Mouse (Mus musculus) thymus, postnatal 10 days (tissue): Measurements from ENCODE around the gene Tead3.

Experiments used
- DNase-seq, 2 experiments: peaks; one replicate each; pipeline ENCODE4 v3.0.0; 2021; ENCODE audit warnings: low spot score in 2 of 2

Tead3 gene

DNA sequence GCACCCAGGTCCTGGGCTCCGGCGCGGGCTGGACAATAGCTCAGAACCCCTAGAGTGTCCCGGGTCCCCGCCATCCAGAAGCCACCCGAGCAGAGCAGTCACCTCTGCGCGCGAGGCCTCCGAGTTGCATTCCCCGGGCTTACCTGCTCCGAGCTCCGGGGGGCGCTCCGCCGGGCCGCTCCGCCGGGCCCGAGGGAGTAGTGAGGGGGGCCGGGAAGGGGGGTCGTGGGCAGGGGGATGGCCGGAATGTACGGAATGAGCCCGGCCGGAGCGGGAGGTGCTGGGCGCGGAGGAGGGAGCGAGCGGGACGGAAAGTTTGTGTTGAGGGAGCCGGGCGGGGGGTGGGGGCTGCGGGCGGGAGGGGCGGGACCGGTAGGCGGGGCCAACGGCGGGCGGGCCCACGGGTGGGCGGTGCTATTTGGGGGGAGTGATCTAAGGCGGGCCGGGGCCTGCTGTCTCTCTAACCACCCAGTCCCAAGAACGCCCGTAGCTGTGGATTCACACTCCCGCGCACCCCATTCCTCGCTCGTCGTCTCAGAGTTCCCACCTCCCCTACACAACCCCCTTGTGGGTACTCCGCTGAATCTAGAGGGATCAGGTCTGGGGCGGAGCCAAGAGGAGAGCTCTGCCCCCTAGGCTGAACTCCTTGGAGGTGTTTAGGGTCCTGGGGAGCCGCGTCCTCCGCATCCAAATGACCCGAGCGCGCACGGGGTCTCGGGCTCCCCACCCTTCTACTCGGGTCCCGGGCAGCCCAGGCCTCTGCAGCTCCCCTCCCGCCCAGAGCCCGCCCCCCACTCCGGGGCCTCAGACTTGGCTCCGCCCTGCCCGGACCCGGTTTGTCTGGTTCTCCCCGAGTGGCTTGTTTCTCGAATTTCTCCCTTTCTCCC is at the start of gene Tead3:
TSS of gene Tead3 (minus strand) at position 352 of the 887 bp plus-strand sequence.
- DNase-seq: peak; percentile 66 to 83

DNA sequence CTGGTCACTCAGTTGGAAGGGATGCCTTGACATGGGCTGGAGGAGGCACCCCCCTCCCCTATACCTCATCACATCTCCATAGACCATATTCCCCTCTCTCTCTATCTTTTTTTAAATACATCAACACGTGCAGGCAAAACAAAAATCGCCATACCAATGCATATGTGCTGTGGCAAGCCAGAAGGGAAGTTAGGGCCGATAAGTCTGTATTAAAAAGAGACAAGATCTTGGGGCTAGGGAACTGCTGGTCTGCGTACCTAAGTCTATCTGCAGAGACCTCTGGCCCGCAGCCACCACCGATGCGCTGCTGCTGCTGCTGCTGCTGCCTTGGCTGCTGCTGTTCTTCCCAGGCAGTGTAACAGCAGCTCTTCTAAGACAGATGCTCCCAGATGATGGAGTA is 44.4 kb upstream of the Tead3 start:
- DNase-seq: no peak

DNA sequence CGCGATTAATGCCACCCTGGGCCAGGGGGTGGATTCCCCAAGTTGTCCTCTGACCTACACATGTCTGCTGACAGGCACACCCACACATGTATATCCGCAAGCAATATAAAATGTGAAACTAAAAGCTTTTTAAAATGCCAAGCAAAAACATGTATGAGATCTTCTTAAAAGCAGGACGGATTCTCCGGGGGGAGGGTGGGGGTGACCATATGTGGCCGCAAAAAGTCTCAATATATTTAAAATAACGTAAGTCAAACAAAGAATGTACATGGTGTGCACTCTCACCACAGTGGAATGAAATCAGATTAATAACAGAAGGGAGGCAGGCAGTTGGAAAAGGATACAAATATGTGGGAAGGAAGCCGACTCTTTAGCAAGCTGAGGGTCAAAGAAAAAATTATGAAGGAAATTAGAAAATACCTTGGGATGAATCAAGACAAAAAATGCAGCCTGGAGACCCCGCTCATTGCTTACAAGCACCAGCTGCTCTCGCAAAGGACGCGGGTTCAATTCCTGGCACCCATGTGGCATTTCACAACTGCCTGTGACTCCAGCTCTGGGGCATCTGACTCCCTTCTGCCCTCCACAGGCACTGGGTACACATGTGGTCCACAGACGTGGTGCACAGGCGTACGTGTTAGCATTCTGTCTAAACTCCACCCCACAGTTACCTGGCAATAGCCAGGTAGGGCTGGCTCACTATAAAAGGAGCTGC is 43.6 kb upstream of the Tead3 start:
- DNase-seq: no peak

DNA sequence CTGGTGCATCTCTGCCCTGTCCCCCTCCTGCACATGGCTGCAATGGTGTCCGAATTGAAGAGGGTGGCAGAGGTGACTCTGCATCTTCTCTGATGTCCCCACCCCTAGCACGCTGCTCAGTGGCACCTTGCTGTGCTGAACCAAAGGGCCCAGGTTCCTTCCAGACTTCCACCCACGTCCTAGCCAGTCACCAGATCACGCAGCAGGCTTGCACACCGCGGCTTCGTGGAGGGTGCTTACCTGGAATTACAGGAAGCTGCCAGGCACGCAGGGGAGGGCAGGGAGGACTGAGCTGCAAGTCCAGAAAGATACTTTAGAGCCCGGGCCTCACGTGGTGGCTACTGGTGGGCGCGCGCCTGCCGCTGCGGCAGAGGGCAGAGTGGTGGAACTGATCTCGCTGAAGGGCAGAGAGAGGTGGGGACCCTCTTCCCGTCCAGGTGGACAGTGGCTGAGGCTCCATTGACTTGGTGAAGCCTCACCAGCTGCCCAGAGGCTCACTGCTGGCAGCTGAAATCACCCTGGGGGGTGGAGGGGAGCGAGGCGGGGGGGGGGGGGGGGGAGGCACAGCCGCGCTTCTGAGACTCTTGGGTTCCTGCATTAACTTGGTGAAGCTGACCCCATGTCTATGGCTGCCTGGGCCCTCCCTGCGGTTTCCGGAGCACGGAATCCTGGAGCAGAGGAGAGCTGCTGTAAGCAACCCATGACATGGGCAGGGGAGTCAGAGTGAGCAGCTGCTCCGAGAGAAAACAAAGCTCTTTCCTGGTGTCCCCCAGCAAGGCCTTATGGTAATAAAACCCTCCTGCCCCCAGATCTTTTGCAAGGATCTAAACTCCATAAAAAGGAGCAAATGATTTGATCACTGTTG is 41.2 kb upstream of the Tead3 start:
- no peak for DNase-seq

DNA sequence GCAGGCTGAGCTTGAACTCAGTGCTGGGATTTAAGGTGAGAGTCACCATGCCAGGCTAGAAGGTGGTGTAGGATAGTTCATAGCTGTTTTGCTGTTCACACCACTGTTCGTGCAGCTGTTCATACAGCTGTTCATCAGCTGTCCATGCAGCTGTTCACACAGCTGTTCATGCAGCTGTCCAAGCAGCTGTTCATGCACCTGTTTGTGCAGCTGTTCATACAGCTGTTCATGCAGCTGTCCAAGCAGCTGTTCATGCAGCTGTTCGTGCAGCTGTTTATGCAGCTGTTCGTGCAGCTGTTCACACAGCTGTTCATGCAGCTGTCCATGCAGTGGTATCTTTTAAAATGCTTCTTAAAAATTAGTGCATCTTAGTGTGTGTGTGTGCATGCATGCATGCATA is 37.9 kb upstream of the Tead3 start:
- DNase-seq: no peak

DNA sequence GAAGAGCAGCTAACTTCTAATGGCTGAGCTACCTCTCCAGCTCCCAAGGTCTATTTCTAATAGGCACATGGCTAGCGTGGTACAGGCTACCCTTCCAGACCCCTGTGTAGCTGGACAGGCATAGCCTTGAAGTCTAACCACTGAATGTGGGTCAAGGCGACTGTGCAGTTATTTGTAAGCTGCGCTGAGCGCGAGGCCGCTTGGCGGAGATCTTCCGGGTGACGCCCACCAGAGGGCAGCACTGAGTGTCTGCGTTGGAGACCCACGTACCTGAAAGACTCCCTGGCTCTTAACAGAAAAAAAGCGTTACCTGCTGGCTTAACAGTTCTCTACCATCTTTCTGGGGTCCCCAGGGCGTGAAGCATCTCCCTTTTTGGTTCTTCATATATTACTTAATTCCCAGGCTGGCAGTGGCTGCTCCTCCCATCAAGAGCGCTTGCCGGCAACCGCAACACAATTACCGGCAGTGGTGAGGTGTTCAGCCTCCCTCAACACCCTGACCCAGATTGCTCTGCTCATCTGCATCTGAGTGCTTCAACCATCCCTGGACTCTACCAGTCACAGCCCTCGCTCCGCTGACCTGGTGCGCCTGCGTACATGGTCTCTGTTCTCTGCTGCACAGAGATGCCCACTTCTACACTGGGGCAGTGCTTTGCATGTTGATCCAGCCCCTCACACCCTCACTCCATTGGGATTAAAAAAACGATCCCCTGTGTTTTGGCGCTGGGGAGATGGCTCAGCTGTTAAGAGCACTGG is 35.7 kb upstream of the Tead3 start:
- peak; percentile 77 to 91 for DNase-seq

DNA sequence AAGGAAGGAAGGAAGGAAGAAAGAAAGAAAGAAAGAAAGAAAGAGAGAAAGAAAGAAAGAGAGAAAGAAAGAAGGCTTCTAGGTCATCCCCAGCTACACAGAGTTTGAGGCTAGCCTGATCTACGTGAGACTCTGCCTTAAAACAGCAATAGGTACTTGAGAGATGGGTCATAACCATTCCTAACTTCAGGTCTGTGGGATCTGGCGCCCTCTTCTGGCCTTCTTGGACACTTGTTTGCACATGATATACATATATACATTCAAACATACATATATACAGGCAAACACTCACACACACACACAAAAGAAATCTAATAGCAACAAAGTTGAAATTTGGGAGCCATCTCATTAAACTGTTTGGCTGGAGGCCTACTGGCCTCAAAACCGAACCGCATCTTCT is 33.7 kb upstream of the Tead3 start:
- peak in 1 of 2 experiments; percentile 66 for DNase-seq

DNA sequence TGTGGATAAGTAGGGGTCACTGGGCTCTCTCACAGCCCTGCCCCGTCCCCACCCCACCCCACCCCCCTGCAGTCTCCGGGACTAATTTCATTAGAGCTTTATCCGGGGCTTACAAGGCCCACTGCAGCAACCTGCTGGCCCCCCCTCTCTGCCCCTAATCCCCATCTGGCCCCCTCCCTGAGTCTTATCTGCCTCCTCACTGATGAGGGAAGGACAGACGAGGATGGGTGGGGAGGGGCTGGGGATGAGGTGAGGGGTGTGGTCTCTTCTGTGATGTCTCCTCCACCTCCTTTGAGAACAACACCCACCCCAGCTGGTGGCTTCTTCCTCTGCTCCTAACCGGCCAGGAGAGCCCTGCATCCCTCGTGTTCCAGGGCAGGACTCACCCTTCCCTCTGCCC is 29.6 kb upstream of the Tead3 start:
- no peak for DNase-seq

DNA sequence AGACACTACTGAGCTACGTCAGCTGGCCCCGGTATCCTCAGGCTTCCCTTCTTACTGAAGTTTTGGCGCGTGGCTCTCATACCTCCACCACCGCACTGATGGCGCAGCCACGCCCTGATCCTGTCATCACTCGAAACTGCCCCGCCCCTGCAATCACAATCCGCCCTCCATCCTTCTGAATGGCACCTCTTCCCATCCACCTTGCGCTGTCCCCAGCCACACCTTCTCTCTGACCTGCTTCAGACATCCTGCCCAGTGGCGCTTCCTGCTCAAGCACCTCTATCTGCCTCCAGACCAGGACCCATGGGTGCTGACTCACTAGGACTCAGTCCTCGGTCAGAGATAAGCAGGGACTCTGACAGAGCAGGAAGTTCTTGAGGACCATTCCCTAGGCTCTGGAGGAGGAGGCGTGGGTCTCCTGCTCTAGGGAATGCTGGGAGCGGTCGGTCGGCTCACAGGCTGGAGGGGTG is 25.0 kb upstream of the Tead3 start:
- no peak for DNase-seq

DNA sequence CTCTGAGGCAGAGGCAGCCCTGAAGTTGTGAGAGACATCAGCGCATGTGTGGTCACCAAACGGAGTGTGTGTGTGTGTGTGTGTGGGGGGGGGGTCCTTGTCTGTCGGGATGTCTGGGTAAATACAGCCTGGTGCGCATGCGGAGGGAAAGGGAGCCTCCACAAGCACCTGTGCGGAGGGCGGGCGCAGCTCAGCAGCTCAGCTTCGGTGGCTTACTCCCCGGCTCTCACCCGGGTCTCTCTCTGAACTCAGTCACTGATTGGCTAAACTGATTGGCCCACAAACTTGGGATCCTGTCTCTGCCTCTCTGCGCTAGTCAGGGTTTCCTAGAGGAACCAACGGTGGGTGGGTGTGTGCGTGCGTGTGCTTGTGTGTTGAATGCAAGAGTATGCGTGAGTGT is 23.9 kb upstream of the Tead3 start:
- DNase-seq: peak; percentile 79 to 84

DNA sequence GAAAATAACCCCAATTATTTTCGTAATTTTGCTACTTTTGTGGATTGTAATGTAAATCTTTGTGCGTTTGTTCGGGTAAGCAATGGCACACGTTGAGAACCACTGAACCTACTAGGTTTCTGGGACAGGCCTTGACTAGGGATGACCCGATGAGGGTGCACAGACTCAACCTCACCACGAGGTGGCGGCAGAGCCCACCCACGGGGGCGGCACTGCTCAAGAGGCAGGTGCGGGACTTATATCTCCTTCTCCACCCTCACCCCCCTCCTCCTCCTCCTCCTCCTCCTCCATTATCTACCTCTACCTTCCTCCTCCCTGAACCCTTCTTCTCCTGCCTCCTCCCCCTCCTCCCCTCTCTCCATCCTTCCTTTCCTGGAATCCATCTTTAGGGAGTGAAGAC is 23.2 kb upstream of the Tead3 start:
- peak; percentile 80 to 94 for DNase-seq

DNA sequence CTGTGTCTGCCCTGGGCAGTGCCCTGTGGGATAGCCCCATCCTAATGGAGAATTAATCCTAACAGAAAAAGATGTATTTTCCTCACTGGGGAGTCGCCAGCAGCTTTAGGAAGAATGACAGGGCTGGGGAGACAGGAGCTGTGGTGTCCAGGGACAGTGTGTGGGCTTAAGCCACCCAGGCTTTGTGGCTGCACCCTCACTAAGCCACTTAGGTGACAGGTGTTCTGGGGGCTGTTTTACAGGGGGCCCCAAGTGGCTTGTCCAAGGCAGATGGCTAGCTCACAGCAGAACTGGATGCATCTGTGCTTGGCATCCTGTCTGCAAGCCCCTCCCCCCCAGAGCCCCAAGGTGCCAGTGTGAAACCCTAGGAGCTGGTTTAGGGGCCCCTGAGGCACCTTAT is 21.3 kb upstream of the Tead3 start:
- DNase-seq: no peak

DNA sequence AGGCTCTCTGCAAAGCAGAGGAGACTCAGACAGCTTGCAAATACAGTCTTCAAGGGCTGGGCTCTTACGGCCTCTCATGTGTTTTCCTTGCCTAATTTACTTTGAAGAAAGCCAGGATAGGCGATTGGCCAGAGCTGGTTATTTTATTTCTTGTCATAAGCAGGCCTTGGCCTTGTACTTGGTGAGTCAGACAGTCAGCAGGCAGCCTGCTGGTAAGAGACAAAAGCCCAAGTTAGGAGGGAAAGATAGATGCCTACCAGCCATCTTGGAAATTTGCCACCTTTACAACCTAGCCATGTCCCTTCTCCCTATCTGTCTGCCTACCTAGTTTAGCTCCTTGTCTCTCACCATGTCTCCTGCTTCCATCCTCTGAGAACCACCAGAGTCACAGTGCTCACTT is 20.7 kb upstream of the Tead3 start:
- no peak for DNase-seq

DNA sequence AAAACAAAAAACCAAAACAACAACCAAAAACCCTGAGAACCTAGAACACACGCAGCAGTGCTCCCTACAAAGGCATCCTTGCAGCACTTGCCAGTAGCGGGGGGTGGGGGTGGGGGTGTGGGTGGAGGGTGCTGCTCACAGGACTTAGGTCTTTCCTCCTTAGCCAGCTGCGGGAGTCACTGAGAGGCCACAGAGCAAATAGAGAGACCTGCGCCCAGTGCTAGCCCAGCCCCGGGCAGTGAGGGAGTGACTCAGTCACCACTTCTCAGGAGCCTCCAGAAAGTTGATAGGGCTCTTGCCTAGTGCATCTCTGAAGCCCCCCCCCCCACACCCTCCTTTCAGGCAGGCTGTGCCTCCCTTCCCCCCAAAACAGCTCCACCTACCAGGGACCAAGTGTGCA is 18.4 kb upstream of the Tead3 start:
- no peak for DNase-seq

DNA sequence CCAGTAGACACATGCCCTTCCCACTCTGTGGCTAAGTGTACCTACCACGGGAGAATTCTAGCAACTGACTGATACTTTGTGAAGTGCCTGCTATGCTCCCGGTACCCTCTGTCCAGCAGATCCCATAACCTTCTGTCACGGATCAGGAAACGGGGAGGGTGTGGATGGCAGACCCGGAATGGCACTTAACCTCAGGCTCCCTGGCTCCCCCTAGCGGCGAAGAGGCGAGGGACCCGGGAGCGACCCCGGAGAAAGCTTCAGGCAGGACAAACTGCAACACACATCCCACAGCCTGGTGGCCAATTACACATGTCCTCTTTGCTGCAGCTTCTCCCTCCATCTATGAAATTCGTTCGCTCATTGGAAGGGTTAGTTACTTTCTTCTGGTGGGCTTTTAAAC is 17.8 kb upstream of the Tead3 start:
- peak; percentile 55 to 90 for DNase-seq

DNA sequence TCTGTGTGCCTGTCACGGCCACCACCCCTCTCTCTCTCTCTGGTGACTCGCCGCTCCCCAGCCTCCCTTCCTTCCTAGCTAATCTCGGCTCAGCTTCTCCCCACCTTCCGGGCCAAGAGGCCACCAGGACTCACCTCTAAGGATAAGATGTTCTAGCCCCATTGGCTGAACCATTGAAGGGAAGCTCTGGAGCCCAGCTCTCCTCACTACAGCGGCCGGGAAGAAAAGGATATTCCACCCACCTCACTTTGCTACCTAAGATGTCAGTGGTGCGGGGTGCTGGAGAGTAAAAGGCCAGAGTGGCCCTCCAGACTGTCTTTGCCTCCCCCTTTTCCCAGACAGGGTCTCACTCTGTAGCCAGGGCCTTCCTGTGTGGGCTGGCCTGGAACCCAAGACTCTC is 14.5 kb upstream of the Tead3 start, which contains the start of gene Tulp1:
TSS of gene Tulp1 (minus strand) at position 101 of the 400 bp plus-strand sequence.
- no peak for DNase-seq

DNA sequence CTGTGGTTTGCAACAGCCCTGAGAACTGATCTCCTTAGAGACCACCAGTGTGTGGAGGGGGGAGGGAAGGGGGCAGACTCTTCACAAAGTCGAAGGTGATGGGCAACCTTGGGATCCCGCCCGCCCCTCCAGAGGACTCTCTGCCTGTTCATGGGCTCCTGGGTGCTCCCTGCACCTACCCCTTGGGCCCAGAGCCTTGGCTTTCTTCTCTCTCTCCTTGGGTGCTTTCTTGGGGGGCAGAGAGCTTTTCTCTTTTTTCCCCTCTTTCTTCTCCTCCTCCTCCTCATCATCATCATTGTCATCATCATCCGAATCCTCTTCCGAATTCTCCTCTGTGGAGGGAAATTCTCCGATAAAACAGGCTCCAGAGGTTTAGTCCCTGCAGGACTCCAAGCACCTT is 12.9 kb upstream of the Tead3 start:
- DNase-seq: no peak

DNA sequence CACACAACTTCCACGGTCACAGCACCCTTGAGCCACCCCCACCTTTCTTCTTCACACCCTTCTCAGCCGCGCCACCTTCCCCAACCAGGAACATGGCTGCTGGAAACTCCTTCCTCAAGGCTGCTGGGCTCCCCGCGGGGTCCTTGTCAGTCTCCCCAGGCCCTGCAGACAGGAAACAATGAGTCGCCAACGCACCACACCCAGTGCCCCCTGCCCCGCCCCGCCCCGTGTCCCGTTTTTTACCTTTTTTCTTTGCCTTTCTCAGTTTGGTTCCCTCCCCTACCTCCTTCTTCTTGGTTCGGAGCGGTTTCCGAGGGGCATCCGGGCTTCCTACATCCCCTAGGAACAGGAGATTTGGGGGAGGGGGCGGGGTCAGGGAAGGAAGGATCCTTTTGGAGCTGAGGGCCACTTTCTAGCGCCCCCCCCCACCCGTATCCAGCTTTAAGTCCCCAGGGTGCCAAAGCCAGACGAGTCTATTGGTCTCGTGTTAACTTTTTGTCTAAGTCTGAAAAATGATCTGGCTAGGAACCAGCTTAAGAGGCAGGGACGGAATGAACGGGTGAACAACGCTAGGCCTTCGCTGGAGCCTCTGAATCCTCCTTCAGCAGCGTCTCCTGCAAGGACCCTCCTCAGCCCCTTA is 12.2 kb upstream of the Tead3 start:
- no peak for DNase-seq

DNA sequence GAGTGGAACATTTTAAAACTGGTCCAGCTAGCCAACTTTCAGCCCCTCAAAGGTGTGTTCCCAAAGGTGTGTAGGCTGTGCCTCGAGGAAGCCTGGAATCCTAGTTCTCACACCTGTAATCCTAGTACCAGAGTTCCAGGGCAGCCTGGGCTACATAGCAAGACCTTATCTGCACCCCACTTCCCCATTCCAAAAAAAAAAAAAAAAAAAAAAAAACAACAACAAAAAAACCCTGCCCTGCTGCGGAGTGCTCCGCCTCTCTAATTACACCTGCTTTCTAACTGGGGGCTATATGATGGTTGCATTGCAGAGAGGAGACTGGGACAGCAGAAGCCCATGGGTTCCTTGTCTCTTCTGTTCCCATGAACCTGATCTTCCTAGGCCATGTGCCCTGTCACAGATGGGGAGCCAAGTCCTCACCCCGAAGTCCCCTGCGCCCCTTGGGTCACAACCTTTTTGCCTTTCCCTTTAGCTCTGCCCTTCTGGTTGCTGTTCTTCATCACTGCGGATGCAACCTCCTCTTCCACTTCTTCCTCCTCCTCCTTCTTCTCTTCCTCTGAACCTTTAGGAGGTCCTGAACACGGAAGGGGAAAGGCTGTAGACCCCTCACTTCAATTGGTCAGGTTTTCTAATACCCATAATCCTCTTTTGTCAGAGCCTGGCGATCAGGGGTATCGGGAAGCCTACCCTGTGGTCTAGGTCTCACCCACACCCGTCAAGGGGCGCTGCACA is 11.5 kb upstream of the Tead3 start:
- no peak for DNase-seq
